Mouse (Mus musculus) stomach, embryonic 15.5 days (tissue): ENCODE measurements around the gene Gjc3. TPM values are rescaled to one million over a fixed set of nuclear protein-coding genes. Genes with fewer than 3 reads are reported as not detected.

ENCODE experiments used
- ATAC-seq: fragments of 200-750 bp; cut with Nextera tagmentation; 2 replicates; pipeline ENCODE4 v1.8.0; 2017; ENCODE audit warnings: low read depth, moderate number of reproducible peaks, moderate TSS enrichment; ENCODE audit not compliant: insufficient read depth, low FRiP score
- H3K27ac ChIP-seq: fragments of 300-500 bp; sonication (generic); 2 replicates; pipeline ENCODE4 v1.5.1; 2015; ENCODE audit warnings: mild to moderate bottlenecking, inconsistent platforms
- H3K27me3 ChIP-seq: fragments of 300-500 bp; sonication (generic); replicated peaks from 2 replicates; pipeline ENCODE4 v1.6.1; 2015; ENCODE audit warnings: inconsistent platforms
- H3K36me3 ChIP-seq: fragments of 300-500 bp; sonication (generic); 2 replicates; pipeline ENCODE4 v1.6.1; 2015; ENCODE audit warnings: inconsistent platforms
- H3K4me1 ChIP-seq: fragments of 300-500 bp; sonication (generic); 2 replicates; pipeline ENCODE4 v1.6.1; 2015; ENCODE audit warnings: inconsistent platforms
- H3K4me2 ChIP-seq: fragments of 300-500 bp; sonication (generic); 2 replicates; pipeline ENCODE4 v1.6.1; 2015; ENCODE audit warnings: mild to moderate bottlenecking, inconsistent platforms
- H3K4me3 ChIP-seq: fragments of 300-500 bp; sonication (generic); replicated peaks from 2 replicates; pipeline ENCODE4 v1.5.1; 2015; ENCODE audit warnings: inconsistent platforms
- H3K9ac ChIP-seq: fragments of 300-500 bp; sonication (generic); 2 replicates; pipeline ENCODE4 v1.6.1; 2015; ENCODE audit warnings: inconsistent platforms
- H3K9me3 ChIP-seq: fragments of 300-500 bp; sonication (generic); 2 replicates; pipeline ENCODE4 v1.6.1; 2016; ENCODE audit warnings: inconsistent platforms
- WGBS: fragments of 180-500 bp; shearing (Covaris S2); methylation state at CpG from one replicate; pipeline ENCODE4 v1.1.7; 2015; 5-methylcytosine and 5-hydroxymethylcytosine counted together
- polyA plus RNA-seq: library from polyadenylated mRNA; unstranded; fragments of >200 nt; fragmentation: Nextera tagmentation; extraction: Ambion mirVana; gene quantifications from 2 replicates; pipeline ENCODE4 v1.2.1, GENCODE M21; 2015

Gene Gjc3
- 0.62 and 0.94 TPM in 2 replicates for polyA plus RNA-seq

GRCm38 (mm10) chr5:137962945-137963344 lies at the start of gene Gjc3:
Gene Gjc3, minus strand, starts transcription at chr5:137963098.
- Histone ChIP-seq H3K36me3 (no peaks in the 10 kb centered on the region), H3K9me3 (no peaks in the 10 kb centered on the region), H3K4me1 (no peaks in the 10 kb centered on the region), H3K4me2 (no peak within 1 kb of the TSS), H3K4me3 (no peak within 1 kb of the TSS), H3K9ac (no peak within 1 kb of the TSS), H3K27me3 (no peaks in the 10 kb centered on the region), H3K27ac (no peak within 1 kb of the TSS)
- ATAC-seq, result no peak
- 78% methylated on average over 8 of the region's 8 CpGs for WGBS

GRCm38 (mm10) chr5:138012382-138012781 lies 49.5 kb upstream of the Gjc3 start:
- no peak for ATAC-seq
- Histone ChIP-seq H3K4me1 (no peaks in the 10 kb centered on the region), H3K36me3 (no peaks in the 10 kb centered on the region), H3K4me3 (no peak overlapping the region), H3K27me3 (no peaks in the 10 kb centered on the region), H3K9ac (no peak overlapping the region), H3K4me2 (no peak overlapping the region), H3K27ac (no peak overlapping the region), H3K9me3 (no peaks in the 10 kb centered on the region)
- WGBS, result 81% methylated on average over 5 of the region's 5 CpGs

- Histone ChIP-seq H3K27ac (no peak overlapping the region), H3K4me3 (no peak overlapping the region), H3K4me2 (no peak overlapping the region), H3K4me1 (no peaks in the 10 kb centered on the region), H3K9me3 (no peaks in the 10 kb centered on the region), H3K9ac (no peak overlapping the region), H3K36me3 (no peaks in the 10 kb centered on the region), H3K27me3 (no peaks in the 10 kb centered on the region)
- WGBS, result 87% methylated on average over 5 of the region's 5 CpGs
- no peak for ATAC-seq
These were observed 46.5 kb upstream of the Gjc3 start for GRCm38 (mm10) chr5:138009437-138009836.

- WGBS, result 77% methylated on average over 1 of the region's 1 CpGs
- no peaks in the 10 kb centered on the region for H3K4me1 ChIP-seq
- no peaks in the 10 kb centered on the region for H3K27me3 ChIP-seq
- ATAC-seq, result no peak
- no peak overlapping the region for H3K4me3 ChIP-seq
- no peaks in the 10 kb centered on the region for H3K9me3 ChIP-seq
- H3K9ac ChIP-seq, result no peak overlapping the region
- H3K4me2 ChIP-seq, result no peak overlapping the region
- no peak overlapping the region for H3K27ac ChIP-seq
- no peaks in the 10 kb centered on the region for H3K36me3 ChIP-seq
These were observed 23.5 kb upstream of the Gjc3 start for GRCm38 (mm10) chr5:137986351-137986750.

GRCm38 (mm10) chr5:137981300-137981699 lies 18.4 kb upstream of the Gjc3 start, which contains the start of gene Azgp1:
Gene Azgp1, plus strand, starts transcription at chr5:137981520.
- H3K9ac ChIP-seq, result no peak within 1 kb of the TSS
- WGBS, result 67% methylated on average over 4 of the region's 4 CpGs
- no peak within 1 kb of the TSS for H3K4me2 ChIP-seq
- H3K4me1 ChIP-seq, result no peaks in the 10 kb centered on the region
- no peak within 1 kb of the TSS for H3K27ac ChIP-seq
- no peak for ATAC-seq
- H3K9me3 ChIP-seq, result no peaks in the 10 kb centered on the region
- H3K4me3 ChIP-seq, result no peak within 1 kb of the TSS
- no peaks in the 10 kb centered on the region for H3K36me3 ChIP-seq
- no peaks in the 10 kb centered on the region for H3K27me3 ChIP-seq

GRCm38 (mm10) chr5:137979081-137979480 lies 16.2 kb upstream of the Gjc3 start:
- 58% methylated on average over 2 of the region's 2 CpGs for WGBS
- H3K27me3 ChIP-seq, result no peaks in the 10 kb centered on the region
- no peak for ATAC-seq

GRCm38 (mm10) chr5:137977291-137977690 lies 14.4 kb upstream of the Gjc3 start:
- Histone ChIP-seq H3K4me3 (no peak overlapping the region), H3K9me3 (no peaks in the 10 kb centered on the region), H3K9ac (no peak overlapping the region), H3K27me3 (no peaks in the 10 kb centered on the region), H3K4me2 (no peak overlapping the region), H3K36me3 (no peaks in the 10 kb centered on the region), H3K4me1 (no peaks in the 10 kb centered on the region), H3K27ac (no peak overlapping the region)
- no peak for ATAC-seq
- 32% methylated on average over 1 of the region's 1 CpGs for WGBS

More at GRCm38 (mm10) chr5:137979081-137979480, 16.2 kb upstream of the Gjc3 start:
- Histone ChIP-seq H3K4me1 (no peaks in the 10 kb centered on the region), H3K27ac (no peak overlapping the region), H3K9ac (no peak overlapping the region), H3K9me3 (no peaks in the 10 kb centered on the region), H3K36me3 (no peaks in the 10 kb centered on the region), H3K4me2 (no peak overlapping the region), H3K4me3 (no peak overlapping the region)

- Histone ChIP-seq H3K4me1 (no peaks in the 10 kb centered on the region), H3K27ac (no peak overlapping the region), H3K27me3 (no peaks in the 10 kb centered on the region), H3K4me2 (no peak overlapping the region), H3K9me3 (no peaks in the 10 kb centered on the region), H3K9ac (no peak overlapping the region), H3K36me3 (no peaks in the 10 kb centered on the region), H3K4me3 (no peak overlapping the region)
- WGBS, result 36% methylated on average over 1 of the region's 1 CpGs
- ATAC-seq, result no peak
These were observed 12.5 kb upstream of the Gjc3 start for GRCm38 (mm10) chr5:137975434-137975833.

GRCm38 (mm10) chr5:137974724-137975123 lies 11.8 kb upstream of the Gjc3 start:
- Histone ChIP-seq H3K9me3 (no peaks in the 10 kb centered on the region), H3K9ac (no peak overlapping the region), H3K4me1 (no peaks in the 10 kb centered on the region), H3K4me2 (no peak overlapping the region), H3K36me3 (no peaks in the 10 kb centered on the region), H3K4me3 (no peak overlapping the region), H3K27ac (no peak overlapping the region), H3K27me3 (no peaks in the 10 kb centered on the region)
- no peak for ATAC-seq
- WGBS, result 55% methylated on average over 3 of the region's 3 CpGs

- Histone ChIP-seq H3K9me3 (no peaks in the 10 kb centered on the region), H3K27ac (no peak overlapping the region), H3K4me3 (no peak overlapping the region), H3K9ac (no peak overlapping the region), H3K4me2 (no peak overlapping the region), H3K4me1 (no peaks in the 10 kb centered on the region), H3K36me3 (no peaks in the 10 kb centered on the region), H3K27me3 (no peaks in the 10 kb centered on the region)
- ATAC-seq, result no peak
- 57% methylated on average over 3 of the region's 3 CpGs for WGBS
These were observed 10.8 kb upstream of the Gjc3 start for GRCm38 (mm10) chr5:137973738-137974137.

- no peak overlapping the region for H3K4me2 ChIP-seq
- H3K4me1 ChIP-seq, result no peaks in the 10 kb centered on the region
- H3K27ac ChIP-seq, result no peak overlapping the region
- no peaks in the 10 kb centered on the region for H3K36me3 ChIP-seq
- no peak for ATAC-seq
- H3K27me3 ChIP-seq, result no peaks in the 10 kb centered on the region
- WGBS, result 65% methylated on average over 2 of the region's 2 CpGs
- no peak overlapping the region for H3K4me3 ChIP-seq
- H3K9ac ChIP-seq, result no peak overlapping the region
- H3K9me3 ChIP-seq, result no peaks in the 10 kb centered on the region
These were observed 10.3 kb upstream of the Gjc3 start for GRCm38 (mm10) chr5:137973161-137973560.

- Histone ChIP-seq H3K36me3 (no peaks in the 10 kb centered on the region), H3K27me3 (no peaks in the 10 kb centered on the region), H3K9me3 (no peaks in the 10 kb centered on the region), H3K9ac (no peak overlapping the region), H3K4me1 (no peaks in the 10 kb centered on the region), H3K4me2 (no peak overlapping the region), H3K4me3 (no peak overlapping the region), H3K27ac (no peak overlapping the region)
- ATAC-seq, result no peak
These were observed 3.6 kb upstream of the Gjc3 start for GRCm38 (mm10) chr5:137966492-137966891.

GRCm38 (mm10) chr5:137956404-137956803 lies 6.5 kb downstream of the Gjc3 start:
- Histone ChIP-seq H3K4me1 (no peaks in the 10 kb centered on the region), H3K4me2 (no peak overlapping the region), H3K27ac (no peak overlapping the region), H3K27me3 (no peaks in the 10 kb centered on the region), H3K4me3 (no peak overlapping the region), H3K36me3 (no peaks in the 10 kb centered on the region), H3K9me3 (no peaks in the 10 kb centered on the region), H3K9ac (no peak overlapping the region)
- 84% methylated on average over 3 of the region's 3 CpGs for WGBS
- ATAC-seq, result no peak
